Mouse (Mus musculus) heart, adult 2 months (tissue): ENCODE results near the gene Fabp7.

Experiments used
- CTCF ChIP-seq: fragments of 200-600 bp; IDR thresholded peaks from 2 replicates; pipeline ENCODE4 v1.8.1; 2022; ENCODE audit warnings: antibody characterized with exemption, mild to moderate bottlenecking, moderate library complexity
- EP300 ChIP-seq: fragments of 200-500 bp; IDR thresholded peaks from 2 replicates; pipeline ENCODE4 v1.6.1; 2011; ENCODE audit warnings: low read depth, low read length, control low read depth; ENCODE audit not compliant: insufficient read depth
- POLR2A ChIP-seq: fragments of 200-500 bp; IDR thresholded peaks from 2 replicates; pipeline ENCODE4 v1.6.1; 2011; ENCODE audit warnings: mild to moderate bottlenecking, low read depth, low read length, control low read depth; ENCODE audit not compliant: insufficient read depth

DNA sequence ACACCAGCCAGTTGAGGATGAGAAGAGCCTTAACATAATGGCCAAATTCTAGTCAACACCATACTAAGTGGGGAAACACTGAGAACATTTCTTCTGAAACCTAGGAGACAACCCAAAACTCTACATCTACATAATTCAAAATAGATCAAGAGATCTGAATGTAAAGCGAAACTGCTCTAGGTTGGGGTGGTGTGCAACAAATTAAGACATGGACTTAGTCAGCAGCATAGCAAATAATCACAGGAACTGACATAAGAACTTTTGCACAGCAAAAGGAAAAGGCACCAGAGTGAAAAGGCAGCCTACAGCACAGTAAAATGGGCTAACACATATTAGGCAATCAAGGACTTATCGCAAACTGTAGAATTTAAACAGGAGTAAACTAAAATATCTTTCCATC lies 34.5 kb downstream of the Fabp7 start:
- TF ChIP-seq POLR2A = no peak
- TF ChIP-seq CTCF = no peak
- TF ChIP-seq EP300 = no peak
